Mouse (Mus musculus) spleen, adult 2 months (tissue): ENCODE data around the gene Dnajc8.

Experiments used
- CTCF ChIP-seq: fragments of 200-500 bp; IDR thresholded peaks from 2 replicates; pipeline ENCODE4 v1.5.1; 2011; ENCODE audit warnings: mild to moderate bottlenecking, inconsistent platforms; ENCODE audit not compliant: insufficient read depth, insufficient read length, insufficient replicate concordance; ENCODE audit errors: extremely low read depth
- POLR2A ChIP-seq: fragments of 200-500 bp; IDR thresholded peaks from 2 replicates; pipeline ENCODE4 v1.6.1; 2011; ENCODE audit warnings: low read depth, low read length, inconsistent platforms

DNA sequence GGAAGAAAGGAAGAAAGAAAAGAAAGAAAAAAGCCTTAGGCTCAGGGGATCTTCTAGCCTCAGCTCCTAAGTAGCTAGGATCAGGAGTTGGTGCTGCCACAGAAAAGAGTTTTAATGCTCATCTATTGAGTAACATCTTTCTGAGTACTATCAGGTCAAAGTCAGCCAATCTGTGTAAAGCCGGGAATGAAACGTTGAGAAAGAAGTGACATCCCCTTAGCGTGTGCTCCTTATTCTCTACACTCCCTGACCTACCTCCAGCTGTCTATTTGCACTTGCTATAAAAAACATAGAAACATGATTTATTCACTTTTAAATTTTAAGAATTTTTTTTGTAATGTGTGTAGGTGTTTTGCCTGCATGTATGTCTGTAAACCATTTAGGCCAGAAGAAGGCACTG is 16.2 kb upstream of the Dnajc8 start:
- no peak for TF ChIP-seq CTCF
- TF ChIP-seq POLR2A: no peak
